Mouse (Mus musculus) heart, postnatal 36 days (tissue): Measurements from ENCODE around the gene Krtap1-4. TPM values are rescaled to one million over a fixed set of nuclear protein-coding genes. Genes with fewer than 3 reads are reported as not detected.

Experiments
- DNase-seq, 2 experiments: peaks; one replicate each; pipeline ENCODE4 v3.0.0; 2021 to 2022
- intact Hi-C: fragments of 180-260 bp; cut with DNase I; formaldehyde crosslinking; loops from one replicate; pipeline ENCODE4 v1.15.1; 2025
- total RNA-seq, 2 experiments: library from RNA; stranded (reverse); gene quantifications; 2 replicates each; pipeline ENCODE4 v1.2.3; 2021

The Krtap1-4 gene
- total RNA-seq, 2 experiments from 2014 or later = not detected

- intact Hi-C loops = no loop called here
These were observed 27.3 kb downstream of the Krtap1-4 start for GRCm38 (mm10) chr11:99556195-99556594.

GRCm38 (mm10) chr11:99550765-99551164 lies 32.7 kb downstream of the Krtap1-4 start, which contains the start of gene Krtap3-3:
Krtap3-3 (minus strand) TSS chr11:99550865.
- intact Hi-C loops = no loop called here
- no peak for DNase-seq

More at GRCm38 (mm10) chr11:99556195-99556594, 27.3 kb downstream of the Krtap1-4 start:
- no peak for DNase-seq

GRCm38 (mm10) chr11:99547892-99548291 lies 35.6 kb downstream of the Krtap1-4 start:
- intact Hi-C loops = no loop called here
- DNase-seq = no peak

- peak in 1 of 2 experiments; percentile 3 for DNase-seq
- intact Hi-C loops = no loop called here
These were observed 43.7 kb downstream of the Krtap1-4 start for GRCm38 (mm10) chr11:99539721-99540120.

Other genes starting within 250 kb of the Krtap1-4 start
- not detected for gene Krt26, start 245.7 kb downstream of the Krtap1-4 start, total RNA-seq
- not detected for gene Krt27, start 232.6 kb downstream of the Krtap1-4 start, total RNA-seq
- not detected for gene Krt28, start 208.8 kb downstream of the Krtap1-4 start, total RNA-seq
- gene Krt10, start 194.3 kb downstream of the Krtap1-4 start, total RNA-seq = 1 to 10 TPM; 3.4 to 3.7 TPM
- gene Krt12, start 161.4 kb downstream of the Krtap1-4 start, total RNA-seq = not detected
- gene Krt20, start 145.5 kb downstream of the Krtap1-4 start, total RNA-seq = not detected
- not detected for gene Krt23, start 90.5 kb downstream of the Krtap1-4 start, total RNA-seq
- not detected for gene Krt39, start 62.3 kb downstream of the Krtap1-4 start, total RNA-seq
- not detected for gene Krt40, start 40.5 kb downstream of the Krtap1-4 start, total RNA-seq
- not detected for gene Krtap3-3, start 32.8 kb downstream of the Krtap1-4 start, total RNA-seq
- not detected for gene Krtap3-2, start 26.8 kb downstream of the Krtap1-4 start, total RNA-seq
- gene Gm11939, start 24.2 kb downstream of the Krtap1-4 start, total RNA-seq = not detected
- gene Krtap3-1, start 17.0 kb downstream of the Krtap1-4 start, total RNA-seq = not detected
- not detected for gene Krtap1-5, start 2.6 kb downstream of the Krtap1-4 start, total RNA-seq
- not detected for gene Krtap1-3, start 7.7 kb upstream of the Krtap1-4 start, total RNA-seq
- gene Krtap9-3, start 14.5 kb upstream of the Krtap1-4 start, total RNA-seq = not detected
- not detected for gene Gm11938, start 19.7 kb upstream of the Krtap1-4 start, total RNA-seq
- gene Gm11937, start 26.5 kb upstream of the Krtap1-4 start, total RNA-seq = not detected
- gene Krtap2-4, start 31.2 kb upstream of the Krtap1-4 start, total RNA-seq = not detected
- gene Gm11562, start 36.8 kb upstream of the Krtap1-4 start, total RNA-seq = not detected
- gene Krtap4-1, start 44.6 kb upstream of the Krtap1-4 start, total RNA-seq = not detected
- not detected for gene Krtap4-2, start 51.4 kb upstream of the Krtap1-4 start, total RNA-seq
- not detected for gene Krtap4-7, start 60.4 kb upstream of the Krtap1-4 start, total RNA-seq
- not detected for gene Gm11555, start 66.6 kb upstream of the Krtap1-4 start, total RNA-seq
- gene Gm11563, start 75.3 kb upstream of the Krtap1-4 start, total RNA-seq = not detected
- not detected for gene Krtap4-6, start 82.3 kb upstream of the Krtap1-4 start, total RNA-seq
- not detected for gene Gm14190, start 107.1 kb upstream of the Krtap1-4 start, total RNA-seq
- gene Gm14180, start 150.6 kb upstream of the Krtap1-4 start, total RNA-seq = not detected
- gene Gm11595, start 189.3 kb upstream of the Krtap1-4 start, total RNA-seq = not detected
- gene Krtap4-8, start 197.1 kb upstream of the Krtap1-4 start, total RNA-seq = not detected
- not detected for gene Krtap4-9, start 201.5 kb upstream of the Krtap1-4 start, total RNA-seq
- gene Gm11596, start 209.8 kb upstream of the Krtap1-4 start, total RNA-seq = not detected
- not detected for gene Gm11569, start 215.3 kb upstream of the Krtap1-4 start, total RNA-seq
- gene Gm11554, start 220.8 kb upstream of the Krtap1-4 start, total RNA-seq = not detected
- not detected for gene Krtap4-13, start 226.2 kb upstream of the Krtap1-4 start, total RNA-seq
- gene Gm11564, start 232.0 kb upstream of the Krtap1-4 start, total RNA-seq = not detected